Mouse (Mus musculus) adrenal gland, postnatal 4 days (tissue): Measurements from ENCODE around the gene Gm21970. TPM values are rescaled to one million over a fixed set of nuclear protein-coding genes. Genes with fewer than 3 reads are reported as not detected.
A peak's percentile ranks its signal among the peaks of the same experiment; 100 is the strongest.

Experiments
- DNase-seq, 2 experiments: peaks; one replicate each; pipeline ENCODE4 v3.0.0; 2021 to 2022; ENCODE audit warnings: low spot score in 2 of 2, mixed read lengths in 2 of 2
- total RNA-seq, 2 experiments: library from RNA; stranded (reverse); gene quantifications; 2 replicates each; pipeline ENCODE4 v1.2.3; 2021

The Gm21970 gene
- total RNA-seq, 2 experiments from 2014 or later, result 0.59 TPM; not detected in 1

- DNase-seq, result no peak
These were observed 7.4 kb downstream of the Gm21970 start for GRCm38 (mm10) chr16:91398944-91399343.

- DNase-seq, result no peak
These were observed 10.1 kb downstream of the Gm21970 start for GRCm38 (mm10) chr16:91401569-91402165.

GRCm38 (mm10) chr16:91403784-91404183 is 12.3 kb downstream of the Gm21970 start:
- no peak for DNase-seq

DNA sequence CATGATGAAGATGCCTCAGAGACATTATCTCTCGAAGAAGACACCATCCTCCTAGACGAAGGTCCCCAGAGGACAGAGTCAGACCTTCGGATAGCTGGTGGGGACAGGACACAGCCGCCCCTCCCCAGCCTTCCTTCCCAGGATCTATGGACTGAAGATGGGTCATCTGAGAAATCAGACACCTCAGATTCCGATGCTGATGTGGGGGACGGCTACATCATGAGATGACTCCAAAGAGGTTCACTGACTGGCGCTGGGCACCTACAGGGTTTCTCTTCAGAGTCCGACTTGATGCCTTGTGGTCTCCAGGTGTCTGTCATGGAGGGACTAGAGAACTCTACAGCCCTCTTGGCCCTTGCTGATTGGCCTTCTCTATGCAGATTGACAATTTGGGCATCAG is 12.7 kb downstream of the Gm21970 start:
- DNase-seq, result no peak

GRCm38 (mm10) chr16:91404828-91405577 is 13.5 kb downstream of the Gm21970 start:
- DNase-seq, result no peak

DNA sequence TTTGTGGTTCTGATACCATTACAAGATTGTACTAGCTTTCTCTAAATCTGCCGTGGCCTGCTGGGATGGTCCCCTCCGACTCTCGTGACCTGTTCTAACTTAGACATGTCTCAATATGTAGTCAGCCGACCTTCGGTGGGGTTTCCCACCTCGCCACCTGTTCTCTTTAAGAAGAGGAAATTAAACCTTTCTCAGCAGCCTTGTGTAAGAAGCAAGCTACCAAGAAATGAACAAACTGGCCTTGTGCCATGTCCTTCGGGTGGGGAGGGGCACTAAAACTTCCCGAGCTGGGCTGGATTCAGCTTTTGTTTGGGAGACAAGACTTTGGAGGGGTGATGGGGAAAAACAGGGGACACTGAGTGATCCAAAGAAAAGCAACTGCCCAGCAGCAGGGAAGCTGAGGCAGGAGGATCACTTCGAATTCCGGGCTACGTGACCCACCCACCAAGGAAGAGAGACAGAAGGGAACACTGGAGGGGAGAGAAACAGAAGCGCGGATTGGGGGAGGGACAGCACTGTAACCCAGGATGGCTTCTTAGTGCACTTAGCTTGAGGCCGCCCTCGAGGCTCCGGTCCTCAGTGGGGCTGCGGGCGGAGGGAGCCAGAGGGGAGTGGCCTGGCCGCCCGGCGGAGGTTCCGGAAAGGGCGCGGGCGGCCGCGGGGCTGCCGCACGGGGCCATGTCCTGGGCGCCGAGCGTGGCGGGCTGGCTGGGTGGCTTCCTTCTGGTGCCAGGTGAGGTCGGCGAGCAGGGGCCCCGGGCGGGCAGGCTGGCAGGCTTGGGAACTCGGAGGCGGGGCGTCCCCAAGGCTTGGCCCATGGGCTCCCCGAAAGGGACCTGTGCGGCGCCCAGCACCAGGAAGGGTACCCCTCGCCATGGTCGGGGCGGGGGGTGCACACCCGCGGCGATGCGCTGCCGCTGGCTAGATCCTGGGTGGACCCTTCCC is 14.4 kb downstream of the Gm21970 start, which contains the start of gene Il10rb:
Il10rb (plus strand) TSS at position 525 of the 945 bp plus-strand sequence.
- DNase-seq, result peak; percentile 54 to 59

- DNase-seq, result no peak
These were observed 15.2 kb downstream of the Gm21970 start for GRCm38 (mm10) chr16:91406585-91407220.

- DNase-seq, result no peak
These were observed 21.8 kb downstream of the Gm21970 start for GRCm38 (mm10) chr16:91413102-91413844.

DNA sequence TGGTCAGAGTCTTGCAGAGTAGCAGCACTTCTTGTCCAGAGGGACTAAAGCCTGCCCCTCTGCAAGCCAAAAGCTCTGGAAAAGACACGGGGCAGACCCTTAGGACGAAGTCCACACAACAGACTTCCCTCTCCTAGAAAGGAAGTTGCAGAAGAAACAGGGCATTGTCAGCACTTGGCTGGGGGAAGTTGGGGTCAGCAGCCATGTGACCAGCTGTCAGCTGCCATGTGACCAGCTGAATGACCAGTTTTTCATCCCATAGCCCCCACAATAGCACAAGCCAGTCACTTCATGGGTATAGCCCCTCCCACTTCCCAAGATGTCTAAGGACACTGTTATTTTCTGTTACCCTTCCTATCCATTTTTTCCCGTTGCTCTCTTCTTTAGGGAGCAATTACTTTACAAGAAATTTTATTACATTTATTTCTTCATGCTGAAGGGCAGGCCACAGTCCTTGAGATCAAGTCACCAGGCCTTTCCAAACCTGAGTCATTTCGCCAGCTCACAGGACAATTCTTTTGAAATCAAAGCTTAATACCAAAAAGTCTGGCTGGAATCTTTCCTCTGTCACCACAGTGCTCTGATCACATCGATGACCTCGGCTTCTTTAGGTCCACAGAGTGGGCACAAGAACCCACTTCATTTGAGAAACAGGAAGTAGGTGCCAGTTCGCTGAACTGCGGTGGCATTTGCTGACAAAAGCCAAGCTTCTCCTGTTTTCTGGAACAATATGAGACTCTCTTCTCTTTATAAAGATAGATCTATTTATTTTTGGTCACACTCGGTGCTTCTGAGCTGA is 24.1 kb downstream of the Gm21970 start:
- no peak for DNase-seq

GRCm38 (mm10) chr16:91416357-91416756 is 24.8 kb downstream of the Gm21970 start:
- no peak for DNase-seq

- DNase-seq, result no peak
These were observed 25.4 kb downstream of the Gm21970 start for GRCm38 (mm10) chr16:91416938-91417337.

- DNase-seq, result no peak
These were observed 27.0 kb downstream of the Gm21970 start for GRCm38 (mm10) chr16:91418531-91418930.

GRCm38 (mm10) chr16:91425816-91426215 is 34.3 kb downstream of the Gm21970 start:
- DNase-seq, result no peak

- no peak for DNase-seq
These were observed 35.1 kb downstream of the Gm21970 start for GRCm38 (mm10) chr16:91426586-91426985.

DNA sequence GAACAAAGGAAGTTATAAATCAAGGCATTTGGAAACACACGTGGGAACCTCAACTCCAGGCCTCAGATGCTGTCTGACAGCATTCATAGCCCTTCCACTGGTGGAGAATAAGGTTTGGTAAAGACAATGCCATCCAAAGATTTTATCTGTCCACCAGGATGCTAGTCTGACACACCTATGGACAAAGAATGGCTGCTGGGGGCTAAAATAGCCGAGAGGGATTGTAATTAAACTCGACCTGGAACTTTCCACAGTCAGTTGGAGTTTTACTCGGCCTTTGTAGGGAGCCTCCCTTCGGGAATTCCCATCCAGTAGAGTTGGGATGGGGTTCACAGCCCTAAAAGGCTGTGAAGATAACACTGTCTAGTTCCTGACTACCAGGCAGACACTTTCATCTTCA is 35.9 kb downstream of the Gm21970 start:
- DNase-seq, result no peak

- DNase-seq, result no peak
These were observed 36.8 kb downstream of the Gm21970 start for GRCm38 (mm10) chr16:91428259-91428865.

DNA sequence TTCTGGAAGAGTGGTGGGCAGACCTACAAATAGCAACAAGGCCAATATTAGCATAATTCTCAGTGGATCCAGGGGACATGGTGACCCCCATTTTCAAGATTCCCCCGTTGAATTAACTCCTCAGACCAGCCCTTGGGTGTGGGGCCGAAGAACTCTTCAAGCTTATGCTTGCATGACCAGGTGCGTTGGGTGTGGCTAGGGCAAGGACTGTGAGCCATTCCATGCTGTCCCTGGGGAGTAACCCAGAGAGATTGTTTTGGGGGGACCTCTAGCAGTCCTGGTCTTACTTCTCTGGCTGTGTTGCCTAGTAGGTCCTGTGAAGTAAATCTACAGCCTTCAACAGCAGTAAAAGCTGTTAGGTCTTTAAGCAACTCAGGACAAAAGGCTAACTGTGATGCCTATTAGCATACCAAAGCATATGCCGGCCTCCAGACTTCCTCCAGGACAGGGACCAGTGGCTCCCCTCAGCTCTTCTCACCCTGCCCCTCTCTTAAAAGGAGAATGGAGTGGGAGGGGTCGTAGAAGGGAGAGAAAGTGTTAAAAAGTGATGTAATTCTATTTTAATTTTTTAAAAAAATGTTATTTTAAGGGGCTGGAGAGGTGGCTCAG is 41.3 kb downstream of the Gm21970 start:
- DNase-seq, result no peak

- DNase-seq, result no peak
These were observed 41.9 kb downstream of the Gm21970 start for GRCm38 (mm10) chr16:91433329-91433933.
